Mouse (Mus musculus): Measurements from ENCODE around the gene Prkn.

DNA sequence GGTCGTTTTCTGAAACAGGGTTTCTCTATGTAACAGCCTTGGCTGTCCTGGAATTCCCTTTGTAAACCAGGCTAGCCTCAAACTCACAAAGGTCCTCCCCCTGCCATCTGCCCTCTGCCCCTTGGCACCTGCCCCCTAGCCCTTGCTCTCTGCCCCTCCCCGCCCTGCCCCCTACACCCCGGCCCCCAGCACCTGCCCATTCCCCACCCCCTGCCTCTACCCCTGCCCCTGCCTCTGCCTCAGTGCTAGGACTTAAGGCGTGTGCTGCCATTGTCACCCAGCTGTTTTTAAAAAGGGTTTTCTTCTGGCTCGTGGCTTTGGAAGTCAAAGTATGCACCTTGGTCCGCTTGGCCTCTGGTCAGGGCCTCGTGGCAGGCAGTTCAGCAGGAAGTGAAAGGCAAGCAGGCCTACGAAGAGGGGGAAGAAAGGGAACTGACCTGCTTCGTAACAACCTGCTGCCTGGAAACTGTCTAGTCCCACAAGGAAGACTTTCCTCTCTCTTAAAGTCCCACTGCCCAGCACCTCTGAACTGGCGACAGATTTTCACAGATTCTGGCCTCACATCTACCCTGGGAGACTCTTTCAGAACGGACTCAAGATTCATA, 1190.5 kb downstream of the Prkn start:
- TF ChIP-seq CTCF (IDR thresholded peaks at IDR 0.05) (no peak), POLR2A (IDR thresholded peaks at IDR 0.05; ENCODE audit: insufficient read depth, low read depth, low read length) (no peak)
